Mouse (Mus musculus) spleen, adult 2 months (tissue): ENCODE data around the gene Fxr1.

Source experiments
- CTCF ChIP-seq: fragments of 200-500 bp; IDR thresholded peaks from 2 replicates; pipeline ENCODE4 v1.5.1; 2011; ENCODE audit warnings: mild to moderate bottlenecking, inconsistent platforms; ENCODE audit not compliant: insufficient read depth, insufficient read length, insufficient replicate concordance; ENCODE audit errors: extremely low read depth
- POLR2A ChIP-seq: fragments of 200-500 bp; IDR thresholded peaks from 2 replicates; pipeline ENCODE4 v1.6.1; 2011; ENCODE audit warnings: low read depth, low read length, inconsistent platforms

DNA sequence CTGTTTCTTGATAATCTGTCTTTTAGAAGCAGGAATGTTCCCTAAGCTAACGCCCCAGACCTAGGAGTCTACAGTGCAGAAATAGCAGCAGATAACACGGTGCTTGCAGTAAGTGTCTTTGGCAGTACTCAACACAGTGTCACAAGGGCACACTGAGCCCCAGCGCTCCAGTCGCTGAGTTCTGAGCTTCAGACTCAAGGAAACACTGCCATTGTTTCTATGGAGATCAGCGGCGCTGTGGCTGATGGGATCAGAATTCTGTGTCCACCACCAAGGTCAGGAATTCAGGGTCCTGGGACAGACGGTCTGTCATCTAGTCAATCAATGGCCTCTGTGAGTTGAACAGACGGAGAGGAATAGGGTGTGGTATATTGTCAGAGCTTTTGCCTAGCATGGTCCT is 30.4 kb upstream of the Fxr1 start:
- TF ChIP-seq CTCF (no peak), POLR2A (no peak)
